Mouse (Mus musculus) thymus, adult 2 months (tissue): ENCODE results near the gene Pptc7.

Experiments used
- CTCF ChIP-seq: fragments of 200-500 bp; IDR thresholded peaks from 2 replicates; pipeline ENCODE4 v1.5.1; 2012; ENCODE audit warnings: mild to moderate bottlenecking, control low read depth, low read length, moderate library complexity, borderline replicate concordance; ENCODE audit not compliant: control insufficient read depth, poor library complexity, insufficient read depth; ENCODE audit errors: extremely low read depth
- POLR2A ChIP-seq: fragments of 200-500 bp; IDR thresholded peaks from 2 replicates; pipeline ENCODE4 v1.6.1; 2012; ENCODE audit warnings: mild to moderate bottlenecking, low read length, control low read depth, moderate library complexity; ENCODE audit not compliant: control insufficient read depth, poor library complexity, insufficient read depth; ENCODE audit errors: extremely low read depth

GRCm38 (mm10) chr5:122239618-122240017 is 44.5 kb upstream of the Pptc7 start:
- TF ChIP-seq POLR2A (no peak), CTCF (no peak)
